ENCODE assay signal across 8 mouse cellular contexts in the genomic region with DNA sequence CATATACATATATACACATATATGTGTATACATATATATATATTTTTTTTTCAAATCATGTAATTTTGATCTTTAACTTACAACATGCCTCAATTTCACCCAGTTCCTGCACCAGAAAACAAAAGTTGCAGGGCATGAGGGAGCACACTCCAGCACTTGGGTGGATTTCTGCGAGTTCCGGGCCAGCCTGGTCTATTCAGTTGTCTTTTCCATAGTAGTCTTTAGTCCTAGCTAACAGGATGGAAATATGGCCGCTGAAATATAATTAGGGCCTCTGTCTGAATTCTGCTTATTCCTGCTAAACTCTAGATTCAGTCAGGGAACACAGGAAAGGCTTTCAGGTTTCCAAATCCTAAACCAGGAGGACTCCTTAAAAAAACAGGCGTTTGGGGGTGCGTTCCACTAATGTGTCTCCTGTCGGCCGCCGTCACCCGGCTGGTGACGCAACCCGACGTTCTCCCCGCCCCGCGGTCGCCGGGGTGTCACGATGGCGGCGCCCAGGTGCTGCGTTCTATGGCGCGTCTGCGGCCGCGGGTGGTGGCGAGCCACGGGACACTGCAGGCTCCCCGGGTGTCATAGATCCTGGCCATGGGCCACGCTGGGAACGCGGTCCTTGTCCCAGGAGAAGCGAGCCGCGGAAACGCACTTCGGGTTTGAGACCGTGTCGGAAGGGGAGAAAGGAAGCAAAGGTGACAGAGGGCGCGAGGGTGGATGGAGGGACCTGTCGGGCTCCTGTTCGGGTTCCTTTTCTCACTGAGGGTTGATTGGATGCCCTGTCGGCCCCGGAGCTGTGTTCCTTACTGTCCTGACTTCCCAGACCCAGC. TPM values are rescaled to one million over a fixed set of nuclear protein-coding genes. Genes with fewer than 3 reads are reported as not detected.
DNase-seq lines count a peak whose midpoint lies in the region; ATAC-seq lines count a peak whose summit lies in the region.

A gene (plus strand): TSS at position 441 of the 824 bp plus-strand sequence.

- peak within 1 kb of the TSS; percentile 55 for H3K27ac ChIP-seq in hindbrain, embryonic 12.5 days

- peak; percentile 88 for DNase-seq in Muller cell, postnatal 12 days (ENCODE audit: inconsistent ontology term)
- peak; percentile 94 for DNase-seq in cerebellum, postnatal 10 days
- DNase-seq in frontal cortex, postnatal 14 days (ENCODE audit: low spot score in 2 of 2) = peak; percentile 70 to 78
- peak; percentile 83 to 89 for DNase-seq in layer of hippocampus, postnatal 14 days (ENCODE audit: low spot score in 2 of 2)
- DNase-seq in lung, postnatal 10 days = peak; percentile 89
- DNase-seq in ovary, postnatal 36 days (ENCODE audit: low spot score) = peak; percentile 85
- DNase-seq in thymus, postnatal 25 days = peak; percentile 88

- H3K36me3 ChIP-seq in hindbrain, embryonic 12.5 days = peaks cover 14% of the 10 kb centered on the region

- H3K9me3 ChIP-seq in hindbrain, embryonic 12.5 days (replicated peaks) = no peaks in the 10 kb centered on the region

- H3K27me3 ChIP-seq in hindbrain, embryonic 12.5 days = no peaks in the 10 kb centered on the region

- peak; percentile 85 for ATAC-seq in hindbrain, embryonic 12.5 days (ENCODE audit: low FRiP score)

- peaks cover 6% of the 10 kb centered on the region for H3K4me1 ChIP-seq in hindbrain, embryonic 12.5 days

- H3K4me3 ChIP-seq in hindbrain, embryonic 12.5 days = peak within 1 kb of the TSS; percentile 93

- H3K4me2 ChIP-seq in hindbrain, embryonic 12.5 days (replicated peaks) = peak within 1 kb of the TSS; percentile 98

- 3% methylated on average over 45 of the region's 45 CpGs for WGBS in hindbrain, embryonic 12.5 days

- H3K9ac ChIP-seq in hindbrain, embryonic 12.5 days = peak within 1 kb of the TSS; percentile 89

RNA-seq across cellular contexts. Expression of the gene that starts here (rescaled TPM):
- polyA plus RNA-seq in hindbrain, embryonic 12.5 days (2016; fragmentation: Nextera tagmentation; extraction: Ambion mirVana) = 48.1 and 51.3 TPM in 2 replicates
- 10 to 100 TPM; 38.8 to 40.3 TPM for total RNA-seq in layer of hippocampus, postnatal 14 days (2021)

Comparison
In these comparisons a context has a peak if more than half of its experiments do, and no peak if none do; other contexts are left out.
1. Peak in every context shown above with its lines: DNase-seq, ATAC-seq, H3K4me3 ChIP-seq and H3K27ac ChIP-seq.